Mouse (Mus musculus) thymus, adult 2 months (tissue): ENCODE data around the gene Slc7a5.

Experiments
- CTCF ChIP-seq: fragments of 200-500 bp; IDR thresholded peaks from 2 replicates; pipeline ENCODE4 v1.5.1; 2012; ENCODE audit warnings: mild to moderate bottlenecking, control low read depth, low read length, moderate library complexity, borderline replicate concordance; ENCODE audit not compliant: control insufficient read depth, poor library complexity, insufficient read depth; ENCODE audit errors: extremely low read depth
- POLR2A ChIP-seq: fragments of 200-500 bp; IDR thresholded peaks from 2 replicates; pipeline ENCODE4 v1.6.1; 2012; ENCODE audit warnings: mild to moderate bottlenecking, low read length, control low read depth, moderate library complexity; ENCODE audit not compliant: control insufficient read depth, poor library complexity, insufficient read depth; ENCODE audit errors: extremely low read depth

- no peak for TF ChIP-seq POLR2A
- no peak for TF ChIP-seq CTCF
Observed at GRCm38 (mm10) chr8:121897871-121898381, 9.6 kb downstream of the Slc7a5 start.
